Mouse (Mus musculus) forebrain, embryonic 14.5 days (tissue): ENCODE data around the gene Clk3. TPM values are rescaled to one million over a fixed set of nuclear protein-coding genes. Genes with fewer than 3 reads are reported as not detected.

Experiments
- ATAC-seq: fragments of 200-750 bp; cut with Nextera tagmentation; 2 replicates; pipeline ENCODE4 v1.8.0; 2017; ENCODE audit warnings: mild to moderate bottlenecking, moderate library complexity
- DNase-seq: peaks from one replicate; pipeline ENCODE4 v3.0.0-alpha.2; 2015; ENCODE audit warnings: low spot score
- H3K27ac ChIP-seq: fragments of 300-500 bp; sonication (generic); 2 replicates; pipeline ENCODE4 v1.5.1; 2014; ENCODE audit warnings: low read depth, mild to moderate bottlenecking, control low read depth, low read length, moderate library complexity
- H3K27me3 ChIP-seq: fragments of 300-500 bp; sonication (generic); replicated peaks from 2 replicates; pipeline ENCODE4 v1.6.1; 2014; ENCODE audit warnings: low read length, control low read depth, mixed read lengths; ENCODE audit not compliant: control insufficient read depth, insufficient read depth
- H3K36me3 ChIP-seq: fragments of 300-500 bp; sonication (generic); 2 replicates; pipeline ENCODE4 v1.6.1; 2014; ENCODE audit warnings: low read length, control low read depth; ENCODE audit not compliant: control insufficient read depth, insufficient read depth
- H3K4me1 ChIP-seq: fragments of 300-500 bp; sonication (generic); 2 replicates; pipeline ENCODE4 v1.6.1; 2014; ENCODE audit warnings: antibody characterized with exemption, low read length, control low read depth; ENCODE audit not compliant: control insufficient read depth, insufficient read depth
- H3K4me2 ChIP-seq: fragments of 300-500 bp; sonication (generic); 2 replicates; pipeline ENCODE4 v1.6.1; 2014; ENCODE audit warnings: mild to moderate bottlenecking, control low read depth, low read length
- H3K4me3 ChIP-seq: fragments of 300-500 bp; sonication (generic); 2 replicates; pipeline ENCODE4 v1.5.1; 2014; ENCODE audit warnings: low read depth, low read length, control low read depth
- H3K9ac ChIP-seq: fragments of 300-500 bp; sonication (generic); 2 replicates; pipeline ENCODE4 v1.6.1; 2014; ENCODE audit warnings: mild to moderate bottlenecking, low read length, control low read depth, moderate library complexity
- H3K9me3 ChIP-seq: fragments of 300-500 bp; sonication (generic); replicated peaks from 2 replicates; pipeline ENCODE4 v1.6.1; 2016; ENCODE audit warnings: low read length, control low read depth, mixed read lengths; ENCODE audit not compliant: control insufficient read depth
- WGBS: fragments of 180-500 bp; shearing (Covaris S2); extraction: QIAGEN DNeasy Blood & Tissue Kit; methylation state at CpG from one replicate; pipeline ENCODE4 v1.1.7; 2014; 5-methylcytosine and 5-hydroxymethylcytosine counted together
- polyA plus RNA-seq: library from polyadenylated mRNA; unstranded; fragments of >200 nt; fragmentation: Nextera tagmentation; extraction: Ambion mirVana; gene quantifications from 2 replicates; pipeline ENCODE4 v1.2.1, GENCODE M21; 2014

The Clk3 gene
- polyA plus RNA-seq, 1 experiment from 2014 or later, result 94.9 TPM

- Histone ChIP-seq H3K9me3 (no peaks in the 10 kb centered on the region), H3K4me2 (peak overlapping the region; percentile 91), H3K27me3 (no peaks in the 10 kb centered on the region), H3K36me3 (peaks cover 24% of the 10 kb centered on the region), H3K4me3 (peak overlapping the region; percentile 94), H3K4me1 (peaks cover 29% of the 10 kb centered on the region), H3K27ac (peak overlapping the region; percentile 99), H3K9ac (peak overlapping the region; percentile 98)
- peak; percentile 59 for ATAC-seq
- WGBS, result under 1% methylated on average over 56 of the region's 57 CpGs
- peak; percentile 77 for DNase-seq
Measured at GRCm38 (mm10) chr9:57764147-57764973, 1.3 kb downstream of the Clk3 start.

GRCm38 (mm10) chr9:57762563-57762991, 3.1 kb downstream of the Clk3 start:
- peak overlapping the region; percentile 91 for H3K4me2 ChIP-seq
- H3K36me3 ChIP-seq, result peaks cover 42% of the 10 kb centered on the region
- no peaks in the 10 kb centered on the region for H3K9me3 ChIP-seq
- H3K27me3 ChIP-seq, result no peaks in the 10 kb centered on the region
- no peak overlapping the region for H3K4me3 ChIP-seq
- no peak for ATAC-seq
- H3K27ac ChIP-seq, result no peak overlapping the region
- peak; percentile 34 for DNase-seq
- H3K4me1 ChIP-seq, result peaks cover 29% of the 10 kb centered on the region
- WGBS, result 67% methylated on average over 6 of the region's 6 CpGs
- H3K9ac ChIP-seq, result no peak overlapping the region

GRCm38 (mm10) chr9:57761563-57762551, 3.8 kb downstream of the Clk3 start:
- no peak for ATAC-seq
- H3K4me1 ChIP-seq, result peaks cover 29% of the 10 kb centered on the region

GRCm38 (mm10) chr9:57760416-57761146, 5.1 kb downstream of the Clk3 start:
- H3K4me2 ChIP-seq, result no peak overlapping the region
- no peaks in the 10 kb centered on the region for H3K27me3 ChIP-seq
- peaks cover 59% of the 10 kb centered on the region for H3K36me3 ChIP-seq
- H3K9me3 ChIP-seq, result no peaks in the 10 kb centered on the region
- peaks cover 22% of the 10 kb centered on the region for H3K4me1 ChIP-seq
- DNase-seq (no peak), ATAC-seq (no peak)
- H3K4me3 ChIP-seq, result no peak overlapping the region
- H3K27ac ChIP-seq, result no peak overlapping the region
- WGBS, result 93% methylated on average over 24 of the region's 24 CpGs
- no peak overlapping the region for H3K9ac ChIP-seq

More at GRCm38 (mm10) chr9:57761563-57762551, 3.8 kb downstream of the Clk3 start:
- H3K27me3 ChIP-seq, result no peaks in the 10 kb centered on the region
- DNase-seq, result no peak
- no peak overlapping the region for H3K27ac ChIP-seq
- no peak overlapping the region for H3K4me3 ChIP-seq
- no peak overlapping the region for H3K9ac ChIP-seq
- 0 out of 2 replicates have a peak overlapping the region, but pooled peaks have one; percentile 91 for H3K4me2 ChIP-seq
- H3K36me3 ChIP-seq, result peaks cover 49% of the 10 kb centered on the region
- no peaks in the 10 kb centered on the region for H3K9me3 ChIP-seq
- 92% methylated on average over 13 of the region's 13 CpGs for WGBS

- Histone ChIP-seq H3K27me3 (no peaks in the 10 kb centered on the region), H3K27ac (no peak overlapping the region), H3K4me1 (peaks cover 22% of the 10 kb centered on the region), H3K4me2 (no peak overlapping the region), H3K9ac (no peak overlapping the region), H3K36me3 (peaks cover 72% of the 10 kb centered on the region), H3K4me3 (no peak overlapping the region), H3K9me3 (no peaks in the 10 kb centered on the region)
- 27% methylated on average over 6 of the region's 6 CpGs for WGBS
- DNase-seq, result peak; percentile 55
- ATAC-seq, result no peak
Measured at GRCm38 (mm10) chr9:57759289-57759688, 6.4 kb downstream of the Clk3 start.

GRCm38 (mm10) chr9:57758528-57758927, 7.1 kb downstream of the Clk3 start:
- no peak for DNase-seq
- no peaks in the 10 kb centered on the region for H3K27me3 ChIP-seq
- H3K4me1 ChIP-seq, result peaks cover 16% of the 10 kb centered on the region
- no peak overlapping the region for H3K4me2 ChIP-seq
- H3K36me3 ChIP-seq, result peaks cover 80% of the 10 kb centered on the region
- H3K9ac ChIP-seq, result no peak overlapping the region
- no peak for ATAC-seq
- H3K9me3 ChIP-seq, result no peaks in the 10 kb centered on the region
- H3K4me3 ChIP-seq, result no peak overlapping the region
- no peak overlapping the region for H3K27ac ChIP-seq
- 89% methylated on average over 22 of the region's 22 CpGs for WGBS

GRCm38 (mm10) chr9:57757578-57757977, 8.1 kb downstream of the Clk3 start:
- Histone ChIP-seq H3K36me3 (peaks cover 89% of the 10 kb centered on the region), H3K4me1 (peaks cover 6% of the 10 kb centered on the region; the same call in 1 of the 2 replicates), H3K27ac (no peak overlapping the region), H3K4me2 (no peak overlapping the region), H3K4me3 (no peak overlapping the region), H3K27me3 (no peaks in the 10 kb centered on the region), H3K9me3 (no peaks in the 10 kb centered on the region), H3K9ac (no peak overlapping the region)
- no peak for DNase-seq
- 86% methylated on average over 3 of the region's 3 CpGs for WGBS
- no peak for ATAC-seq

GRCm38 (mm10) chr9:57750901-57751300, 14.8 kb downstream of the Clk3 start:
- no peak overlapping the region for H3K27ac ChIP-seq
- H3K27me3 ChIP-seq, result no peaks in the 10 kb centered on the region
- H3K9ac ChIP-seq, result no peak overlapping the region
- H3K36me3 ChIP-seq, result peaks cover 100% of the 10 kb centered on the region
- H3K4me1 ChIP-seq, result no peaks in the 10 kb centered on the region
- H3K9me3 ChIP-seq, result no peaks in the 10 kb centered on the region
- H3K4me3 ChIP-seq, result no peak overlapping the region
- ATAC-seq (no peak), DNase-seq (no peak)
- 88% methylated on average over 7 of the region's 7 CpGs for WGBS
- H3K4me2 ChIP-seq, result no peak overlapping the region
